Mouse (Mus musculus) kidney, postnatal 4 days (tissue): ENCODE data around the gene Lims1.
A peak's percentile ranks its signal among the peaks of the same experiment; 100 is the strongest.
"Not testable (repeated sequence)": the region's sequence is repeated elsewhere in the genome, so short reads cannot be mapped to it uniquely, and the experiment has no call there.

Experiments
- DNase-seq, 2 experiments: peaks; one replicate each; pipeline ENCODE4 v3.0.0; 2021; ENCODE audit warnings: mixed read lengths in 2 of 2

Lims1 gene

DNA sequence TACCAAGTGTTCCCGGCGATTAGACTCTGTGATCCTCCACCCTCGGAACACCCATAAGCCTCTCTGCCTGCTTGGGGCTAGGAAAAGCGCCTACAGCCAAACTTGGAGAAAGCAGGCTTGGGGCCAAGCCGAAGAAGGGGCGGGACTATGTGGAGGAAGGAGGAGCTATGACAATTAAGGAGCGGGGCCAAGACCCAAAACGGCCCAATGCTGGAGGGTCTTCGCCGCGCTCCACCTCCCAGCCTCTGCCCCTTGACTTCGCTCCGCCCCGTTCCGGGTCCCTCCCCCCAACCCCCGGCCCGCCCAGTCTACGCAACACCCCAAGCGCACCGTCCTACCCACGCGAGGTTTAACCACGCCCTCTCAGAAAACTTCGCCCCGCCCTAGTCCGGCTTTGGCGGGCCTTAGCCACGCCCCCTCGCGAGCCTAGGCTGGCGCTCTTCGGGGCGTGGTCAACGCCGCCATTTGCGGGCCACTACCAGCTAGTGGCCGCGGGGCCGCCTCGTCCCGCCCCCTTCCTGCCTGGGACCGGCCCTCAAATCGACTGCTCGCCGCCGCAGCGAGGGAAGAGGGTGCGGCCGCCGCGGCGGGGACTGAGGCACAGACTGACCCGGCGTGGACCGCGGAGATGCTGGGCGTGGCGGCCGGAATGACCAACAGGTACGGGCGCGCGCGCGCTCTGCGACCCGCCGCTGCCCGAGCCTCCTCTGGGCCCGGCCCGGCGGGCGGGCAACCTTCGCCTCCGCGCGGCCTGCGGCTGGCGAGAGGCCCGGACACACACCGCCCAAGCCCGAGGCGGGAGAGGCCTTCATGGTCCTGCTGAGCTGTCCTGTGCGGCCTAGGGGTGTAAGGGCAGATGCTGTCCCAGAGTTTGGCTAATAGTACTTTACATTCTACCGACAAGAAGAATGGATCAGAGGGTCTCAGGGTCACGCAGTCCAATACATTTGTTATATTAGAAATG, at the start of gene Lims1:
Gene Lims1 (plus strand): TSS at position 439 of the 964 bp plus-strand sequence.
- DNase-seq: peak; percentile 99 to 100

GRCm38 (mm10) chr10:58282238-58282637, 41.0 kb upstream of the Lims1 start:
- no peak for DNase-seq

GRCm38 (mm10) chr10:58290742-58291141, 32.5 kb upstream of the Lims1 start:
- no peak for DNase-seq

GRCm38 (mm10) chr10:58294246-58294645, 29.0 kb upstream of the Lims1 start:
- DNase-seq: no peak

- no peak for DNase-seq
These were observed 27.7 kb upstream of the Lims1 start for GRCm38 (mm10) chr10:58295605-58296004.

GRCm38 (mm10) chr10:58304996-58305395, 18.3 kb upstream of the Lims1 start:
- no peak for DNase-seq

GRCm38 (mm10) chr10:58306897-58307296, 16.4 kb upstream of the Lims1 start:
- DNase-seq: no peak

DNA sequence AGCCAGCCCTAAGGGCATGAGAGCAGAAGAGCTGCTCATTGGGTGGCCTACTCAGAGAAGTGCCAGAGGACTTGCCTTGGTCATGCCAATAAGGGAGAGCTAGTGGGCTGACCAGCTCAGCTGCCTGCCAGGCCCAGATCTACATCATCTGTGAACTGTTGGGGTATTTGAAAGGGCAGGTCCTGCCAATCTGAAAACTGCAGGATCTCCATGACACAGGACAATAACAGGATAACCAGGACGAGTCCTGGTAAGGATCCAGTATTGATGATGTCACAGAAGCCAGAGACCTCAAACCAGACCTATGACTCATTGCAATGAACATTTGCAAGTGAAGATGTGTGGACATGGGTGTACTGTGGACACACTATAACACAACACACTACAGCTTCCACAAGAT, 12.5 kb upstream of the Lims1 start:
- no peak for DNase-seq

GRCm38 (mm10) chr10:58312887-58313286, 10.4 kb upstream of the Lims1 start:
- DNase-seq: no peak

DNA sequence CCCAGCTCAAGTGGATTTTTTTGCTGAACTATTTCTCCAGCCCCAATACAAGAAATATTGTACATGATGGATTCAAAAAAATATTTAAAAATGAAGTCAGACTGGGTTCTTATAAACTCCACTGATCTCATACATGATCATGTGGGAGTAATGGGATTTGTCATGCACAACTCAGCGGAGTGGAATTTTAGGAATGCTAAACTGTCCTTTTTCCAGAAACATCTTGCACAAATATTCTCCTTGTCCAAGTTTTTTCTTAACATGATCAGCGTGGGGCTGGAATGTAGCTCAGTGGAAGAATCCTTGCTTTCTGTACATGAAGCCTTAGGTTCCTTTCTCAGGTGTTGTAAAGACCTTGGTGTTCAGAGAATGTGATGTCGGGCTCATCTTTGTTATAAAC, 2.4 kb upstream of the Lims1 start:
- no peak for DNase-seq

- DNase-seq: no peak
These were observed 772 bp upstream of the Lims1 start for GRCm38 (mm10) chr10:58322361-58323027.

GRCm38 (mm10) chr10:58326271-58326670, 3.0 kb downstream of the Lims1 start:
- DNase-seq: no peak

DNA sequence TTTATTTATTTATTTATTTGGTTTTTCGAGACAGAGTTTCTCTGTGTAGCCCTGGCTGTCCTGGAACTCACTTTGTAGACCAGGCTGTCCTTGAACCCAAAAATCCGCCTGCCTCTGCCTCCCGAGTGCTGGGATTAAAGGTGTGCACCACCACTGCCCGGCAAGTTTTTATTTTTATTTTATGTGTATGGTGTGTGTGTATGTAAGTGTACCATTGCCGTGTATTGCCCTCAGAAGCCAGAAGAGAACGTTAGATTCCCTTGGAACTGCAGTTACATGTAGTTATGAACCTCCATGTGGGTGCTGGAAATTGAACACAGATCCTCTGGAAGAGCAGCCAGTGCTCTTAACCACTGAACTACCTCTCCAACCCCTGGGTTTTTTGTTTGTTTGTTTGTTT, 4.6 kb downstream of the Lims1 start:
- DNase-seq: not testable (repeated sequence)

GRCm38 (mm10) chr10:58328517-58329108, 5.3 kb downstream of the Lims1 start:
- peak; percentile 38 to 68 for DNase-seq

DNA sequence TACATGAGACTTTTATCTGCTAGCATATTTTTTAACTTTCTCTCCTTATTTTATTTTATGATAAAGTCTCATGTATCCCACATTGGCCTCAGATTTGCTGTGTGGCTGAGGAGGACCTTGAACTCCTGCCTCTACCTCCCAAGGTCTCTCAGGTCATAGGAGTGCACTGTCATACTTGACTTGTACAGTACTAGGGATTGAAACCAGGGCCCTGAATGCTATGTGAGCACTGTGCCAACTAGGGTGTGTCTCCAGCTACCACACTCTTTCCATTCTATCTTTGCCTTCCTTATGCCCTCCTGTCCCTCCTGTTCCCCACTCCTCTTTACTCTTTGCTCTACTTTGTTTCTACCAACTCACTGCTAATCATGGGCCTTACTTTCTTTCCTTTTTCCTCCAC, 7.4 kb downstream of the Lims1 start:
- no peak for DNase-seq

DNA sequence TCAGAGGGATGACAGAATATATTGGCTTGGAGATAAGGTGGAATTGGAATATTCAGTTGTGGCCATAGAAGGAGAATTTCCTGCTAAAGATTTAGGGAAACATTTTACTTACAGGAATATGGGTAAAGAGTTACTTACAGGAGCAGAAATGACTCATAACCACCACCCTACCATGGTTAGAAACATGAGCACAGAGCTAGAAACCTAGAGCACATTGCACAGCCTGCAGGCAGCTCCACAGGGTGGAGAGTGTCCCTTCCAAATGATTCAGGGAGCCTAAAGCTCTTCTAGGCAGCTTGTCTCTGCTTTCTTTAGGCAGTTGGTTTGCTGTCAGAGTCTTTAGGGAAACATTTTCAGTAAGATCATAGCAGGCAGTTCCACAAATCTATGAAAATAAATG, 8.5 kb downstream of the Lims1 start:
- no peak for DNase-seq

GRCm38 (mm10) chr10:58333414-58333813, 10.1 kb downstream of the Lims1 start:
- no peak for DNase-seq

DNA sequence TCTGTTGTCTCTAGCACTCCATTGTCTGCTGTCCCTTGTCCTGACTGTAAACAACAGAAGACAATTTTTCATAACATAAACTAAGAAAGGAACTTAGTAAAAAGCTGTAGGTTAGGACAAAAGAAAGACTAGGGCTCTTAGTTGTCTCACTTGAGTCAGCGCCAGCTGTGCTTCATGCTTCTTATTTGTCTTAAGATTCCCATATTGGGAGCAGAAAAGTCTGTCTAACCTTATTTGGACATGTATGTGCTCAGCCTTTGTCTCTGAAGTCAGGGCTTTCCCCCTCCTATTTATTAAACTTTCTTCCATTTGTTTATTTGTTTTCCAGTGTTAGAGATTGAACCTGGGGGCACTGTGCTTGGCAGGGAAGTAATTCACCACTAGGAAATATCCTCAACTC, 12.9 kb downstream of the Lims1 start:
- peak in 1 of 2 experiments; percentile 29 for DNase-seq

DNA sequence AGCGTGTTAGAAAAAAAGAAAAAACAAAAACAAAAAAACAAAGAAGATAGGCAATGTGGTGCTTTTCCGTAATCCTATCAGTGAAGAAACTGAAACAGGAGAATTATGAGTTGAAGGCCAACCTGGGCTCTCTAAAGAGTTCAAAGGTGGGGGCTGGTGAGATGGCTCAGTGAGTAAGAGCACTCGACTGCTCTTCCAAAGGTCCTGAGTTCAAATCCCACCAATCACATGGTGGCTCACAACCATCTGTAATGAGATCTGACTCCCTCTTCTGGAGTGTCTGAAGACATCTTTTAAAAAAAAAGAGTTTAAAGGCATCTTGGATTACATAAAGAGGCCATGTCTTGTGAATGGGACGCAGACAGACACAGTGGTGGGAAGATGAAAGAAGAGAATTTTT, 13.8 kb downstream of the Lims1 start:
- not testable (repeated sequence) for DNase-seq

DNA sequence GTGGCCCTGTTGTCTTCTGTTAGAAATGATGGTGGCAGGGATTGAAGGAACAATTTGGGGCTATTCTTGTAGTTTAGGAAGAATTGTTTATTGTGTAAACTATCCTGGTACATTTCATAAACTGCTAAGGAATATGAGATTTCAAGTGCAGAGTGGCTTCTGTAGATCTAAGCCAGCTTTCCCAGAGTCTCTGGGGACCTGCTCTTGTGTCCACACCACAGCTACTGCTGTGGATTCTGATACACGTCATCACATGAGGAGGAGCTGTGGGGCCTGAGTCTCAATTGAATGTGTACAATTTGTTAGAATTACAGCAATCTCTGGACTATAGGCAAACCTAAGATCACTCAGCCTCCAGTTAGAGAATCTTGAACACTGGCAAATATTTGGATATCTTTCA, 15.3 kb downstream of the Lims1 start:
- DNase-seq: no peak

DNA sequence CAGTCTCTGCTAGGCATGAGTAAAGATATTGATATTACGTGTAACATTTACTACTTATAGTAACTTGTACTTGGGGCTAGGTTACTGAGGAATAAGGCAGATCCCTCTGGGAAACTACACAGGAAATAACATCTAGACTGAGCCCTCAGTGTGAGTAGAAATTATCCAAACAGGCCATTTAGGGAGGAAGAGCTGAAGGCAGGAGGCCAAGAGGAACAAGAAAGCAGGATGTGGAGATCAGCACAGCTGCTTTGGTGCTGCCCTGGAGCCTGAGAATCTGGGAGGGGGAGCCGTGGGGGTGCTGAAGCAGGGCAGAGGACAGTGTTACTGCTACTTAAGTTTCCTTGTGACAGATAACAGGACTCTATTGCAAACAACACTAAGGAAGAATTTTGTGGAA, 18.4 kb downstream of the Lims1 start:
- DNase-seq: peak; percentile 61 to 76

- DNase-seq: no peak
These were observed 18.9 kb downstream of the Lims1 start for GRCm38 (mm10) chr10:58342199-58342598.

DNA sequence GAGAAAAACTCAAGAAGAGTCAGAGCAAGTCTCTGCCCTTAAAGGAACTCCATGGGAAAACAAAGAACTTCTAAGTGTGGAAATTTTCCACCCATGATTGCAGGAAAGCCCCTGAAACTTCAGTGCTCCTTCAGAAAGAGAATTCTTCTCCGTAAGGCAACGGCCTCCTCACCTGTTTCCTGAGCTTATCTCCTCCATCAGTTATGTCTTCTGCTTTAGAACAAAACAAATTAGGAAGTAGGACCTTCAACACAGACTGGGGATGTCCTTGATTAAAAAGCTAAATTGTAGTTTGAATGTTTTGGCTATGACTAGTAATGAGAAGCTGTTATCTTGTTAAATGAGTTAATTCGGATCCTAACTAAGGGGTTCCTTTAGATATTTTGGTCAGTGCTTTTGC, 20.3 kb downstream of the Lims1 start:
- no peak for DNase-seq

DNA sequence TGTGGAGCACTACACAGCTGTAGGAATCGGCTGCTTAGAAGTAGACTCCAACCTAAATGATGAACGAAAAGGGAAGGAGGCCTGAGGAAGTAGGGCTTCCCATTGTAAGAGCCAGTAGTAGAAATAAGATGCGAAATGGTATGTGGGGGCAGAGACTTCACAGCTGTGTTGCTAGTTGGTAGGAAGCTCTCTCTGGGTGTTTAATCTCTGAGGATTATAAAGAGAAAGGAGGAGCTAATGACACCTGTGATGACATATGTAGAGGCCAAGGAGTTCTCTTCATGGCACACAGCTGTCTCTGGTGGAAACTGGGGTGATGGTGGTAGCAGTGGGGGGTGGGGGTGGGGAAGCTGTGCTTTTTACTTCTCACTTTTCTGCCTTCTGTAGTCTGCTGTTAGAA, 27.3 kb downstream of the Lims1 start:
- no peak for DNase-seq
